Mouse (Mus musculus) heart, postnatal 0 days (tissue): ENCODE results near the gene Dlg2. TPM values are rescaled to one million over a fixed set of nuclear protein-coding genes. Genes with fewer than 3 reads are reported as not detected.

Experiments used
- ATAC-seq: fragments of 200-750 bp; cut with Nextera tagmentation; 2 replicates; pipeline ENCODE4 v1.8.0; 2017; ENCODE audit warnings: low read depth, moderate number of reproducible peaks, moderate library complexity; ENCODE audit not compliant: insufficient read depth
- DNase-seq: peaks from one replicate; pipeline ENCODE4 v3.0.0-alpha.2; 2016; ENCODE audit warnings: low spot score
- H3K27ac ChIP-seq: fragments of 300-500 bp; sonication (generic); 2 replicates; pipeline ENCODE4 v1.5.1; 2014; ENCODE audit warnings: low read depth, mild to moderate bottlenecking
- H3K27me3 ChIP-seq: fragments of 300-500 bp; sonication (generic); 2 replicates; pipeline ENCODE4 v1.6.1; 2014; ENCODE audit warnings: low read length, mixed read lengths; ENCODE audit not compliant: control insufficient read depth, insufficient read depth
- H3K36me3 ChIP-seq: fragments of 300-500 bp; sonication (generic); replicated peaks from 2 replicates; pipeline ENCODE4 v1.6.1; 2014; ENCODE audit warnings: low read length, mixed read lengths; ENCODE audit not compliant: control insufficient read depth, insufficient read depth
- H3K4me1 ChIP-seq: fragments of 300-500 bp; sonication (generic); 2 replicates; pipeline ENCODE4 v1.6.1; 2014; ENCODE audit warnings: antibody characterized with exemption; ENCODE audit not compliant: control insufficient read depth, insufficient read depth
- H3K4me2 ChIP-seq: fragments of 300-500 bp; sonication (generic); 2 replicates; pipeline ENCODE4 v1.6.1; 2014; ENCODE audit warnings: low read depth, mild to moderate bottlenecking, low read length, moderate library complexity
- H3K4me3 ChIP-seq: fragments of 300-500 bp; sonication (generic); 2 replicates; pipeline ENCODE4 v1.5.1; 2014; ENCODE audit warnings: low read depth, low read length
- H3K9ac ChIP-seq: fragments of 300-500 bp; sonication (generic); replicated peaks from 2 replicates; pipeline ENCODE4 v1.6.1; 2014; ENCODE audit warnings: low read depth, low read length, mixed read lengths
- H3K9me3 ChIP-seq: fragments of 300-500 bp; sonication (generic); replicated peaks from 2 replicates; pipeline ENCODE4 v1.6.1; 2016; ENCODE audit warnings: low read length; ENCODE audit not compliant: control insufficient read depth
- CTCF ChIP-seq: IDR thresholded peaks from 2 replicates; pipeline ENCODE4 v1.5.1; 2016; ENCODE audit warnings: antibody characterized with exemption, control low read depth, low read depth
- EP300 ChIP-seq: IDR thresholded peaks from 2 replicates; pipeline ENCODE4 v1.6.1; 2016; ENCODE audit warnings: antibody characterized with exemption, low read depth
- WGBS: fragments of 180-500 bp; shearing (Covaris S2); extraction: QIAGEN DNeasy Blood & Tissue Kit; methylation state at CpG from one replicate; pipeline ENCODE4 v1.1.7; 2014; 5-methylcytosine and 5-hydroxymethylcytosine counted together
- polyA plus RNA-seq: library from polyadenylated mRNA; unstranded; fragments of >200 nt; fragmentation: Nextera tagmentation; extraction: Ambion mirVana; gene quantifications from 2 replicates; pipeline ENCODE4 v1.2.1, GENCODE M21; 2015
- total RNA-seq: library from RNA; depleted of rRNA; stranded (reverse); fragments of >200 nt; gene quantifications from 2 replicates; pipeline ENCODE4 v1.2.3, GENCODE M21; 2014; ENCODE audit warnings: low replicate concordance

Gene Dlg2
- total and polyA plus RNA-seq, 2 experiments from 2014 or later, result 1.3 to 2.3 TPM

- no peak for ATAC-seq
- Histone ChIP-seq H3K36me3 (no peaks in the 10 kb centered on the region), H3K9me3 (no peaks in the 10 kb centered on the region), H3K27ac (no peak overlapping the region), H3K4me1 (no peaks in the 10 kb centered on the region), H3K4me2 (no peak overlapping the region), H3K4me3 (no peak overlapping the region), H3K27me3 (no peaks in the 10 kb centered on the region), H3K9ac (no peak overlapping the region)
- 47% methylated on average over 4 of the region's 4 CpGs for WGBS
- TF ChIP-seq EP300 (no peak), CTCF (no peak)
- no peak for DNase-seq
These were observed 1377.2 kb downstream of the Dlg2 start for GRCm38 (mm10) chr7:91853653-91854052.

GRCm38 (mm10) chr7:91856931-91857330, 1380.5 kb downstream of the Dlg2 start:
- Histone ChIP-seq H3K27ac (no peak overlapping the region), H3K36me3 (no peaks in the 10 kb centered on the region), H3K4me3 (no peak overlapping the region), H3K27me3 (no peaks in the 10 kb centered on the region), H3K4me1 (no peaks in the 10 kb centered on the region), H3K9me3 (no peaks in the 10 kb centered on the region), H3K9ac (no peak overlapping the region), H3K4me2 (no peak overlapping the region)
- TF ChIP-seq EP300 (no peak), CTCF (no peak)
- DNase-seq (no peak), ATAC-seq (no peak)
- WGBS, result 66% methylated on average over 2 of the region's 2 CpGs

DNA sequence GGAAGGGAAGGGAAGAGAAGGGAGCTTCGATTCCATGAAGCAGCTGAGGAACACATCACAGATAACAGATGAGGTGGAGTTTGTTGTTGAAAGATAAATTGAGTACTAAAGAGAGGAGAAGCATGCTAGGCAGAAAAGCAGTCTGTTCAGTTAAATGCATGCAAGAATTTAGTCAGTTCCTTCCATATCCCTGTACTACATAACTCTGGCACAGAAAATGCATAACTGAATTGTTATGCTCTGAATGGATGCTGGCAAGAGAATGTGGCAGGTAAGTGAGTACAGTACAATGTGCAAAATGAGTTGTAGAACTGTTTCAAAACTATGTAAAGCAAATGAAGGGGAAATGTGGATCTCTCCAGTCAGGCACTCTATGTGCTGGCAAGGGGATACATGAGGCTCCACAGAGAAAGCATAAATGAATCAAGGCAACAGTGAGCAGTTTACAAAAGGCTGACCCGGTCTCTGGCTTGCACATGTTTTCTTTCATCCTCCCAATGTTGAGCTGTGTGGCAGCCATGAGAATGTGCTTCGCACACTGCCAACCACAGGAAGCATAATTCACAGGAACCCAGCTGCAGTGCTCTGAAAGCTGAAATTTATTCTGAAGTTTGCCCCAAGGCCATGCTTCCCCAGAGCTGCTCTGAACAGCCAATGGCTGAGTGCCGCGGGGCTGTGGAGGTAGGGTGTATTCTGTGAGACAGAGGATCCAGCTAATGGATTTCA, 1386.5 kb downstream of the Dlg2 start:
- no peak for DNase-seq
- H3K4me3 ChIP-seq, result no peak overlapping the region
- H3K27ac ChIP-seq, result no peak overlapping the region
- H3K36me3 ChIP-seq, result no peaks in the 10 kb centered on the region
- H3K4me1 ChIP-seq, result no peaks in the 10 kb centered on the region
- no peak for ATAC-seq
- H3K27me3 ChIP-seq, result no peaks in the 10 kb centered on the region
- TF ChIP-seq EP300, result no peak
- no peak for TF ChIP-seq CTCF
- no peak overlapping the region for H3K9ac ChIP-seq
- H3K9me3 ChIP-seq, result no peaks in the 10 kb centered on the region
- no peak overlapping the region for H3K4me2 ChIP-seq
- 67% methylated on average over 5 of the region's 5 CpGs for WGBS

DNA sequence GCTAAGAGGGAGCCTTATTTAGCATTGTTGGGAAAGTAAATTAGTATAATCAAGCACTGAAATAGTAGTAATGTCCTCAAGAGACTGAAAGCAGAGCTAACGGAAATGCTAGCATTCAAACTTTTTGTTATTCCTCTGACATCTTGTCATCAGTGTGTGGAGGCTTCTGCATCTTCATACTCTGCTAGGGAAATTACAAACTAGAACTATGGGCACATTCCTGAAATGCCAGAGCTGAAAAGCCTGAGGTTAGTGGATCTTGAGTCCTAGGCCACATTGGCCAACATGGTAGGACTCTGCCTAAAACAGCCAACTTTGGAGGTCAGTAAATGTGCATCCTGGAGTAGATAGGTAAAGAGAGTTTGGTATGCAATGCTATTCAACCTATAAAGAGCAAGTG, 1392.4 kb downstream of the Dlg2 start:
- DNase-seq, result no peak
- ATAC-seq, result no peak
- H3K4me3 ChIP-seq, result no peak overlapping the region
- H3K27ac ChIP-seq, result no peak overlapping the region
- no peaks in the 10 kb centered on the region for H3K4me1 ChIP-seq
- H3K36me3 ChIP-seq, result no peaks in the 10 kb centered on the region
- no peak overlapping the region for H3K4me2 ChIP-seq
- TF ChIP-seq CTCF (no peak), EP300 (no peak)
- no peaks in the 10 kb centered on the region for H3K27me3 ChIP-seq
- no peak overlapping the region for H3K9ac ChIP-seq
- 73% methylated on average over 1 of the region's 1 CpGs for WGBS
- H3K9me3 ChIP-seq, result no peaks in the 10 kb centered on the region

DNA sequence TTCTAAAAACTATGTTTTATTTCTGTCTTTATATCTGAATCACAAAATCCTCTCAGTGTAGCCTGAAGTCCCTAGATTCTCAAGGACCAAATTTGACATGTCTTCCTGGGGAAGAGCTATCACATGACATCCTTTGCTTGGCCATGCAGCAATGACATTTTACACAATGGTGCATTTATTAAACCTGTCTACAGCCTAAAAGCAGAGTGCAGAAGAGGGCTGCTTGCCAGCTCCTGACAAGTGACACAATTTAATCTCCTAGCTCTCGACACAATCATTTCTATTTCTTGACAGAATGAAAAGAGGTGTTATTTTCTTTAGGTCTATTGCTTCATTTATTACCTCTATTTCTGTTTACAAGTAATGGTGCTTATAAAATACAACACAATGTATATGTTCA, 1400.4 kb downstream of the Dlg2 start:
- H3K9ac ChIP-seq, result no peak overlapping the region
- 11% methylated on average over 1 of the region's 1 CpGs for WGBS
- H3K9me3 ChIP-seq, result no peaks in the 10 kb centered on the region
- no peaks in the 10 kb centered on the region for H3K36me3 ChIP-seq
- no peak for TF ChIP-seq EP300
- TF ChIP-seq CTCF, result no peak
- H3K4me3 ChIP-seq, result no peak overlapping the region
- ATAC-seq (no peak), DNase-seq (no peak)
- no peaks in the 10 kb centered on the region for H3K27me3 ChIP-seq
- H3K27ac ChIP-seq, result no peak overlapping the region
- H3K4me1 ChIP-seq, result no peaks in the 10 kb centered on the region
- H3K4me2 ChIP-seq, result no peak overlapping the region

GRCm38 (mm10) chr7:91877804-91878203, 1401.3 kb downstream of the Dlg2 start:
- H3K4me2 ChIP-seq, result no peak overlapping the region
- H3K9ac ChIP-seq, result no peak overlapping the region
- H3K27me3 ChIP-seq, result no peaks in the 10 kb centered on the region
- no peaks in the 10 kb centered on the region for H3K4me1 ChIP-seq
- TF ChIP-seq EP300, result no peak
- no peak for TF ChIP-seq CTCF
- H3K9me3 ChIP-seq, result no peaks in the 10 kb centered on the region
- H3K27ac ChIP-seq, result no peak overlapping the region
- H3K36me3 ChIP-seq, result no peaks in the 10 kb centered on the region
- no peak overlapping the region for H3K4me3 ChIP-seq
- DNase-seq (no peak), ATAC-seq (no peak)
- WGBS, result 35% methylated on average over 2 of the region's 2 CpGs
